Mouse (Mus musculus) stomach, postnatal 0 days (tissue): ENCODE measurements at regions not wholly inside any gene's neighbourhood (a gene's known extent, or its start where the extent isn't known, plus 50 kb on each side); places are given as distances from the start of the nearest gene placed in this dataset.

Source experiments
- ATAC-seq: fragments of 200-750 bp; cut with Nextera tagmentation; 2 replicates; pipeline ENCODE4 v1.8.0; 2017; ENCODE audit not compliant: low FRiP score, low TSS enrichment
- DNase-seq: peaks from one replicate; pipeline ENCODE4 v3.0.0-alpha.2; 2016; ENCODE audit warnings: low spot score
- H3K27ac ChIP-seq: fragments of 300-500 bp; sonication (generic); replicated peaks from 2 replicates; pipeline ENCODE4 v1.5.1; 2014; ENCODE audit warnings: mild to moderate bottlenecking, control low read depth
- H3K27me3 ChIP-seq: fragments of 300-500 bp; sonication (generic); 2 replicates; pipeline ENCODE4 v1.6.1; 2014; ENCODE audit warnings: low read length; ENCODE audit not compliant: control insufficient read depth, insufficient read depth
- H3K36me3 ChIP-seq: fragments of 300-500 bp; sonication (generic); 2 replicates; pipeline ENCODE4 v1.6.1; 2014; ENCODE audit warnings: low read length, mixed read lengths; ENCODE audit not compliant: control insufficient read depth, insufficient read depth
- H3K4me1 ChIP-seq: fragments of 300-500 bp; sonication (generic); replicated peaks from 2 replicates; pipeline ENCODE4 v1.6.1; 2014; ENCODE audit warnings: antibody characterized with exemption; ENCODE audit not compliant: control insufficient read depth, insufficient read depth
- H3K4me2 ChIP-seq: fragments of 300-500 bp; sonication (generic); replicated peaks from 2 replicates; pipeline ENCODE4 v1.6.1; 2014; ENCODE audit warnings: low read depth, mild to moderate bottlenecking, control low read depth, moderate library complexity
- H3K4me3 ChIP-seq: fragments of 300-500 bp; sonication (generic); 2 replicates; pipeline ENCODE4 v1.5.1; 2014; ENCODE audit warnings: low read depth, low read length, control low read depth
- H3K9ac ChIP-seq: fragments of 300-500 bp; sonication (generic); 2 replicates; pipeline ENCODE4 v1.6.1; 2014; ENCODE audit warnings: mild to moderate bottlenecking, low read length, control low read depth, mixed read lengths
- H3K9me3 ChIP-seq: fragments of 300-500 bp; sonication (generic); 2 replicates; pipeline ENCODE4 v1.6.1; 2016; ENCODE audit warnings: low read length; ENCODE audit not compliant: control insufficient read depth
- CTCF ChIP-seq: IDR thresholded peaks from 2 replicates; pipeline ENCODE4 v1.5.1; 2016; ENCODE audit warnings: antibody characterized with exemption, low read depth, mild to moderate bottlenecking, moderate library complexity
- EP300 ChIP-seq: optimal IDR thresholded peaks from 2 replicates; pipeline ENCODE3; 2016; ENCODE audit warnings: antibody characterized with exemption
- WGBS: fragments of 180-500 bp; shearing (Covaris S2); extraction: QIAGEN DNeasy Blood & Tissue Kit; methylation state at CpG from one replicate; pipeline ENCODE4 v1.1.7; 2014; 5-methylcytosine and 5-hydroxymethylcytosine counted together

- no peaks in the 10 kb centered on the region for H3K9me3 ChIP-seq
- H3K9ac ChIP-seq, result no peak overlapping the region
- TF ChIP-seq EP300 (no peak), CTCF (no peak)
- no peaks in the 10 kb centered on the region for H3K27me3 ChIP-seq
- H3K27ac ChIP-seq, result no peak overlapping the region
- H3K4me3 ChIP-seq, result no peak overlapping the region
- WGBS, result 54% methylated on average over 3 of the region's 3 CpGs
- no peaks in the 10 kb centered on the region for H3K4me1 ChIP-seq
- H3K4me2 ChIP-seq, result no peak overlapping the region
- ATAC-seq (no peak), DNase-seq (no peak)
- H3K36me3 ChIP-seq, result no peaks in the 10 kb centered on the region
Measured at GRCm38 (mm10) chr4:89082838-89083237, 54.1 kb upstream of the Mtap start.

DNA sequence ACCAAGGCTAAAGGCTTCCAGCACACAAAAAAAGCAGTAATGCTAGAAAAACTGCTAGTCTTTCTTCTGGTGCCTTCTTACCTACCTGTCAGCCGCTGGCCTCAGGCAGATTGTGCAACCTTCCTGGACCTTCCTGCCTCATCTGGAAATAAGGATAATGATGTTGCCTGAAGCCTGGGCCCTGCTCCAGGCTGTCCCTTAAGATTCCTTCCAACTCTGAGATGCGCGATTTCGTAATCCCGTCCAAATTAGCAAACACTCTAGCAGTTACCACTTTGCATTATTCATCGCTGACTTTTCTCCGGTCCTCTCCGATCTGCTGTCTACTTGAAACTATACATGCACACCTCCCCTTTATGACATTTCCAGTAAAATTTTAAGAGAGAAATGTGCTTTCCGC lies 58.4 kb upstream of the Mtap start:
- Histone ChIP-seq H3K27ac (no peak overlapping the region), H3K27me3 (no peaks in the 10 kb centered on the region), H3K9ac (no peak overlapping the region), H3K4me1 (no peaks in the 10 kb centered on the region), H3K36me3 (no peaks in the 10 kb centered on the region), H3K4me3 (no peak overlapping the region), H3K4me2 (no peak overlapping the region), H3K9me3 (no peaks in the 10 kb centered on the region)
- no peak for ATAC-seq
- DNase-seq, result no peak
- TF ChIP-seq CTCF (no peak), EP300 (no peak)
- WGBS, result 79% methylated on average over 9 of the region's 9 CpGs

GRCm38 (mm10) chr4:89074705-89075104 lies 62.2 kb upstream of the Mtap start:
- Histone ChIP-seq H3K27me3 (no peaks in the 10 kb centered on the region), H3K4me1 (no peaks in the 10 kb centered on the region), H3K4me3 (no peak overlapping the region), H3K4me2 (no peak overlapping the region), H3K36me3 (no peaks in the 10 kb centered on the region), H3K9me3 (no peaks in the 10 kb centered on the region), H3K27ac (no peak overlapping the region), H3K9ac (no peak overlapping the region)
- TF ChIP-seq EP300, result no peak
- no peak for TF ChIP-seq CTCF
- WGBS, result 47% methylated on average over 4 of the region's 4 CpGs
- ATAC-seq (no peak), DNase-seq (no peak)

DNA sequence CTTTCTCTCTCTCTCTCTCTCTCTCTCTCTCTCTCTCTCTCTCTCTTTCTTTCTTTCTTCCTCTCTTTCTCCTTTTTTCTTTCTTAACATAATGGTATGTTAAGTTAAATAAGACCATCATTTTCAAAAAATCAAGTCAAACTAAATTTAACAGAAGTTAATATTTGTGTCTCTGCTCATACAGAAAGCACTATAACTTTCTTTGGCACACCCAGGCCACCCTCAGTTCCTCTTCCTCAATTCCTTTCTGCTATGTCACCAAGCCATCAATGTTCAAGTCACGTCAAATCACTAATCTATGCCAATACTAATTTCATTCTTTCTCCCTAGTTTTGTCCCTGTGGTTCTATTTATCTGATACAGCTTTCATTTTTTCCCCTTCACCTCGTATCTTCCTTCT lies 66.5 kb upstream of the Mtap start:
- no peak for ATAC-seq

DNA sequence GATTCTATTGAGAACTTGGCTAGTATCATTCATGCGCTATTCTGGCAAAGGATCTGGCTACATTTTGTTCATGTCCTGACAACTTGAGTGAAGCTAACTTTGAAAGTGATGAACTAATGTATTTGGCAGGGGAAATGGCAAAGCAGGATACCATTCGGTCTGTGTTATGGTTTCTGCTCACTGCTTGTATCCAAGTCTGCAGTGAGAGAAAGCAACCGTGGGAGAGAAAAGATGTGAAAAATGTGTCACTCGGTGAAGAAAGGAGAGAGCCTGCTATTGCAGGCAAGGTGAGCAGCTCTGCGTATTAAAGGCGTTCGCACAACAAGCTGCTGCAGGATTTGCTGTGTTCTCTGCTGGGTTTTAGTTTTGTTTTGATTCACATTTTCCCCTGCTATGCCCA lies 72.5 kb upstream of the Mtap start:
- WGBS, result 80% methylated on average over 7 of the region's 7 CpGs
- Histone ChIP-seq H3K27me3 (no peaks in the 10 kb centered on the region), H3K4me2 (no peak overlapping the region), H3K4me1 (no peaks in the 10 kb centered on the region), H3K27ac (no peak overlapping the region), H3K9me3 (no peaks in the 10 kb centered on the region), H3K4me3 (no peak overlapping the region), H3K9ac (no peak overlapping the region), H3K36me3 (no peaks in the 10 kb centered on the region)
- TF ChIP-seq CTCF (no peak), EP300 (no peak)
- no peak for ATAC-seq
- no peak for DNase-seq

More for the DNA sequence above, 66.5 kb upstream of the Mtap start:
- DNase-seq, result no peak
- no peak overlapping the region for H3K9ac ChIP-seq
- no peak overlapping the region for H3K4me3 ChIP-seq
- H3K4me1 ChIP-seq, result no peaks in the 10 kb centered on the region
- H3K27me3 ChIP-seq, result no peaks in the 10 kb centered on the region
- TF ChIP-seq EP300, result no peak
- no peak for TF ChIP-seq CTCF
- H3K9me3 ChIP-seq, result no peaks in the 10 kb centered on the region
- H3K36me3 ChIP-seq, result no peaks in the 10 kb centered on the region
- H3K27ac ChIP-seq, result no peak overlapping the region
- WGBS, result 80% methylated on average over 2 of the region's 2 CpGs
- no peak overlapping the region for H3K4me2 ChIP-seq

DNA sequence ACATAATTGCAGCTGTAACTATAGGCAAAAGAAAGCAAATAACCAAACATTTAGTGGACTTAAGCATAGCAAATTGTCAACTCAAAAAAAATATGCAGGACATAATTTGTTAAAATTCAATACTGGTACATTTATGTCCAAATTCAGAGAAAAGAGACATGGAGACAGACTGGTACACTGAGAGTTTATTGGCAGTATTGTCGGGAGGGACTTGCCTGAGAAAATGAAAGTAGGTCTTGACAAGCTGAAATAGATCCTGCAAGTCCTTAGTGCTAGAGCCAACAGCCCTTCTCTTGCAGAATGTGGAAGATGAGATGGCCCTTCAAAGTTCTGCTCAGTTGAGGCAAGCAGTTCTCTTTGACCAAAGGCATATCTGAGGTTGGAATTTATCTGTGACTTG lies 74.5 kb upstream of the Mtap start:
- Histone ChIP-seq H3K9ac (no peak overlapping the region), H3K36me3 (no peaks in the 10 kb centered on the region), H3K4me3 (no peak overlapping the region), H3K4me2 (no peak overlapping the region), H3K27me3 (no peaks in the 10 kb centered on the region), H3K27ac (no peak overlapping the region), H3K4me1 (no peaks in the 10 kb centered on the region), H3K9me3 (no peaks in the 10 kb centered on the region)
- ATAC-seq, result no peak
- TF ChIP-seq EP300 (no peak), CTCF (no peak)
- 76% methylated on average over 1 of the region's 1 CpGs for WGBS
- no peak for DNase-seq
